Mouse (Mus musculus): ENCODE results near the gene Lrig1. TPM values are rescaled to one million over a fixed set of nuclear protein-coding genes. Genes with fewer than 3 reads are reported as not detected.
A peak's percentile ranks its signal among the peaks of the same experiment; 100 is the strongest.

Lrig1 gene
- polyA plus RNA-seq, 1 experiment = 34.6 TPM

DNA sequence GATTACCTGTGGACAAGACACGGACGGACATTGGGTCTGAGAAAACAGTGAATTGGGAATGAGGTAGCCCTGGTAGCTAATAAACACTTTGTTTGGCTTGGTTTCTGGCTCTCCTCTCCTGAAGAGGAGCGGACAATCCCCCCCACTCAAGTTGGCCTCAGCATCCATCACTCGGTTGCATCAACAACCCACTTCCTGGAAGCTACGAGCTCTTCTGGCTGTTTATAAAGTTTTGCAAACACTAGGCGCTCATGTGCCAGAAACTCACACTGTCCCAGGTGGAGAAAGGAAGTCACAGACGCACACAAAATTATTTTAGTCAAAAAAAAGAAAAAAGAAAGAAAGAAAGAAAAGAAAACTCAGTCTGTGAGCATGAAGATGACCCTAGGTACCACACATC lies 9.7 kb downstream of the Lrig1 start:
- TF ChIP-seq CTCF (IDR thresholded peaks at IDR 0.05; ENCODE audit: borderline replicate concordance, insufficient read depth, low read length) (no peak), POLR2A (IDR thresholded peaks at IDR 0.05; ENCODE audit: low read depth, low read length) (no peak)
- no peak overlapping the region for H3K27ac ChIP-seq (ENCODE audit: insufficient read depth, low read length)

DNA sequence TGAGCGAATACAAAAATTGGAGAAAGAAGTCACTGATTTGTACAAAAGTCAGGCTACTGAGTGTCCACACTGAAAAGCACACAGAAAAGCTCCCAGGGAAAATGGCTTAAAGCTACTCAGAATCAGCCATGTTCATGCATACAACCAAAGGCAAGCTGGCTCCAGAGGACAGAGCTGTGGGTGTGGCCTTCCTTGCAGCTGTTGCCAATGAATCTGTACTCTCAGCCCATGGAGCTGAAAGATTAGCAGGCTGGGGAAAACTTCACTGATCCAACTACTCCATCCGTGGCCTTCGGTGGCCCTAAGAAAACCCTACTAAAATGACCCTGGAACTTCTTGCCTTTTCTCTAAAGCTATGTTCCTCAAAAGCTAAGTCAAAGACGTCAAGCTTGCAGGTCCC lies 11.2 kb downstream of the Lrig1 start:
- peaks cover 31% of the 10 kb centered on the region for H3K4me1 ChIP-seq (ENCODE audit: control insufficient read depth, insufficient read depth, low read length)
- H3K4me3 ChIP-seq (ENCODE audit: insufficient read depth, low read length) = no peak overlapping the region
- TF ChIP-seq CTCF (IDR thresholded peaks at IDR 0.05; ENCODE audit: borderline replicate concordance, insufficient read depth, low read length) = no peak
- no peak for TF ChIP-seq POLR2A (IDR thresholded peaks at IDR 0.05; ENCODE audit: low read depth, low read length)
- peak overlapping the region; percentile 53; the same call in 1 of the 2 replicates for H3K27ac ChIP-seq (ENCODE audit: insufficient read depth, low read length)

More for the DNA sequence above, 9.7 kb downstream of the Lrig1 start:
- H3K4me3 ChIP-seq (ENCODE audit: insufficient read depth, low read length) = no peak overlapping the region
- peaks cover 23% of the 10 kb centered on the region for H3K4me1 ChIP-seq (ENCODE audit: control insufficient read depth, insufficient read depth, low read length)

DNA sequence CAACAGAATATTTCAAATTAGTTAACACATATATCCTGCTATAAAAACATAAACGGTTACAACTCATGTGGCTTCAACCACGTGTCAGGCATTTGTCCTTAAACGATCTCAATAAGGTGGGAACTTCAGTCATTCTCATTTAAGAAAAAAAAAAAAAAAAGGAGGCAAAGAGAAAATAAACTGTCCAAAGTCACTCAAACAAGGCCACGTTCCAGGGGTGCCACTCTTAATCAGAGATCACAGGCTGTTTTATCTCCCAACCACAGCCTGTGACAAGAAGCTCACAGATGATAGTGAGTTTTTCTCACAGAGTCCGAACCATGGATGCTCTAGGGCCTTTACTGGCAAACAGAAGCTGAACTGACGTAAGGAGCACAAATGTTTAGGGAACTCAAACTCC lies 13.9 kb downstream of the Lrig1 start:
- peaks cover 35% of the 10 kb centered on the region for H3K4me1 ChIP-seq (ENCODE audit: control insufficient read depth, insufficient read depth, low read length)
- H3K4me3 ChIP-seq (ENCODE audit: insufficient read depth, low read length) = no peak overlapping the region
- TF ChIP-seq CTCF (IDR thresholded peaks at IDR 0.05; ENCODE audit: borderline replicate concordance, insufficient read depth, low read length) (no peak), POLR2A (IDR thresholded peaks at IDR 0.05; ENCODE audit: low read depth, low read length) (no peak)
- H3K27ac ChIP-seq (ENCODE audit: insufficient read depth, low read length) = peak overlapping the region; percentile 55

DNA sequence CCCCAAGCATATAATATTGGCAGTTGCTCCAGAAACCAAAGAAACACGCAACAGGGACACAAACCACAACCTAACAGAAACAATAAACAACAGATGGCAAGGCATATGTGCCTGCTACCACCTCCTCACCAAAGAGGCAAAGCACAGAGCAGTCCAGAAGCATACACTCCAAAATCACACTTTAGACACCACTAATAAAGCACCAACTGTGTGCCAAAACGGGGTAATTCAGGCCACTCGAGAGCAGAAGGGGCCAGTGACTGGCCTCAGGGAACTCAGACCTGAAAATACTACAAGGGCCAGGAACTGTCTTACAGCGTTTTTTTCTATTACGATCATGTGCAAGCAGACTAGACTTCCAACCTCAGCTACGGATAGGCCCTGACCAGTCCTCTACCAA lies 14.3 kb downstream of the Lrig1 start:
- TF ChIP-seq POLR2A (IDR thresholded peaks at IDR 0.05; ENCODE audit: low read depth, low read length) = no peak
- no peak for TF ChIP-seq CTCF (IDR thresholded peaks at IDR 0.05; ENCODE audit: borderline replicate concordance, insufficient read depth, low read length)
- no peak overlapping the region for H3K4me3 ChIP-seq (ENCODE audit: insufficient read depth, low read length)
- H3K27ac ChIP-seq (ENCODE audit: insufficient read depth, low read length) = peak overlapping the region; percentile 55

GRCm38 (mm10) chr6:94684844-94685557 lies 15.0 kb downstream of the Lrig1 start:
- peak overlapping the region; percentile 55 for H3K27ac ChIP-seq (ENCODE audit: insufficient read depth, low read length)
- H3K4me3 ChIP-seq (ENCODE audit: insufficient read depth, low read length) = no peak overlapping the region
- H3K4me1 ChIP-seq (ENCODE audit: control insufficient read depth, insufficient read depth, low read length) = peaks cover 35% of the 10 kb centered on the region
- TF ChIP-seq CTCF (IDR thresholded peaks at IDR 0.05; ENCODE audit: borderline replicate concordance, insufficient read depth, low read length) = no peak
- no peak for TF ChIP-seq POLR2A (IDR thresholded peaks at IDR 0.05; ENCODE audit: low read depth, low read length)

More for the DNA sequence above, 14.3 kb downstream of the Lrig1 start:
- peaks cover 38% of the 10 kb centered on the region for H3K4me1 ChIP-seq (ENCODE audit: control insufficient read depth, insufficient read depth, low read length)

- no peak overlapping the region for H3K4me3 ChIP-seq (ENCODE audit: insufficient read depth, low read length)
- peaks cover 37% of the 10 kb centered on the region for H3K4me1 ChIP-seq (ENCODE audit: control insufficient read depth, insufficient read depth, low read length)
- TF ChIP-seq CTCF (IDR thresholded peaks at IDR 0.05; ENCODE audit: borderline replicate concordance, insufficient read depth, low read length) (no peak), POLR2A (IDR thresholded peaks at IDR 0.05; ENCODE audit: low read depth, low read length) (no peak)
- peak overlapping the region; percentile 55 for H3K27ac ChIP-seq (ENCODE audit: insufficient read depth, low read length)
Observed at GRCm38 (mm10) chr6:94683701-94684100, 16.3 kb downstream of the Lrig1 start.

DNA sequence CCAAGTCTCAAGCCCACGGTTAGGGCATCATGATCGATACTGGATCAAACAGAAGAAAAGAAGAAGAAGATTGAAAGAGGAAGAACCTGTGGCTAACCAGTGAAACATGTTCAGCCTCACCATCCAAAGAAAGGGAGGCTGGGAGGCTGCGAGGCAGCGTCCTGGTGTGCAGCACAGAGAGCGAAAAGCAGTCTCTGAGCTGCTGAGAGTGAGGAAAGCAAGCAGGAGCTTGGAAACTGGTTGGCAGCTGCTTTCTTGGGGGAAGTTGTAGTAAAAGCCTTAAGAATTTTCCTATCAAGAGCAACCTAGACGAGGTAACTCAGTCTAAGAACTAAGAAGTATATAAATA lies 17.7 kb downstream of the Lrig1 start:
- H3K4me1 ChIP-seq (ENCODE audit: control insufficient read depth, insufficient read depth, low read length) = peaks cover 40% of the 10 kb centered on the region
- peak overlapping the region; percentile 66; the same call in 1 of the 2 replicates for H3K27ac ChIP-seq (ENCODE audit: insufficient read depth, low read length)
- TF ChIP-seq CTCF (IDR thresholded peaks at IDR 0.05; ENCODE audit: borderline replicate concordance, insufficient read depth, low read length) (no peak), POLR2A (IDR thresholded peaks at IDR 0.05; ENCODE audit: low read depth, low read length) (no peak)
- H3K4me3 ChIP-seq (ENCODE audit: insufficient read depth, low read length) = no peak overlapping the region

GRCm38 (mm10) chr6:94681446-94682269 lies 18.3 kb downstream of the Lrig1 start:
- peak overlapping the region; percentile 66 for H3K27ac ChIP-seq (ENCODE audit: insufficient read depth, low read length)

GRCm38 (mm10) chr6:94680760-94681445 lies 19.1 kb downstream of the Lrig1 start:
- TF ChIP-seq POLR2A (IDR thresholded peaks at IDR 0.05; ENCODE audit: low read depth, low read length) = no peak
- no peak for TF ChIP-seq CTCF (IDR thresholded peaks at IDR 0.05; ENCODE audit: borderline replicate concordance, insufficient read depth, low read length)
- peaks cover 44% of the 10 kb centered on the region for H3K4me1 ChIP-seq (ENCODE audit: control insufficient read depth, insufficient read depth, low read length)
- H3K27ac ChIP-seq (ENCODE audit: insufficient read depth, low read length) = peak overlapping the region; percentile 66; the same call in 1 of the 2 replicates
- no peak overlapping the region for H3K4me3 ChIP-seq (ENCODE audit: insufficient read depth, low read length)

More at GRCm38 (mm10) chr6:94681446-94682269, 18.3 kb downstream of the Lrig1 start:
- Histone ChIP-seq H3K4me1 (ENCODE audit: control insufficient read depth, insufficient read depth, low read length) (peaks cover 44% of the 10 kb centered on the region), H3K4me3 (ENCODE audit: insufficient read depth, low read length) (no peak overlapping the region)
- TF ChIP-seq POLR2A (IDR thresholded peaks at IDR 0.05; ENCODE audit: low read depth, low read length) = no peak
- TF ChIP-seq CTCF (IDR thresholded peaks at IDR 0.05; ENCODE audit: borderline replicate concordance, insufficient read depth, low read length) = no peak
